In genomic region chr5:145231367-145231871, GRCm38 (mm10) we compare ENCODE assay signal across 8 mouse cellular contexts. TPM values are rescaled to one million over a fixed set of nuclear protein-coding genes. Genes with fewer than 3 reads are reported as not detected.
DNase-seq lines count a peak whose midpoint lies in the region; ATAC-seq lines count a peak whose summit lies in the region.

TSS of gene Zfp655 (plus strand) at chr5:145231715.

- DNase-seq in adipocyte (ENCODE audit: low spot score), result peak; percentile 99
- peak; percentile 98 for DNase-seq in embryo, embryonic 10 days (ENCODE audit: low spot score)
- peak; percentile 98 for DNase-seq in gastrocnemius, postnatal 14 days
- peak; percentile 97 to 98 for DNase-seq in left cerebral cortex, postnatal 10 days (ENCODE audit: extremely low spot score in 1 of 2, low spot score in 2 of 2)
- DNase-seq in right cerebral cortex, postnatal 25 days, result peak; percentile 99
- peak; percentile 96 to 98 for DNase-seq in urinary bladder, postnatal 4 days (ENCODE audit: low spot score in 2 of 2)

- peak; percentile 96 for ATAC-seq in inflammation-experienced regulatory T-cells, adult 6 months
- peak; percentile 92 for ATAC-seq in megakaryocyte-erythroid progenitor cell, adult 5-6 weeks (replicated peaks; ENCODE audit: low FRiP score, low TSS enrichment, poor library complexity, severe bottlenecking)

- intact Hi-C loops in gastrocnemius, postnatal 14 days (cut with DNase I; ENCODE audit: low total_unique reads), result loop anchor here (5.0 kb wide), 1 partner anchor 51 kb away; the partner anchor contains the start of gene Zscan25
- intact Hi-C loops in left cerebral cortex, postnatal 10 days (cut with DNase I), result no loop called here

RNA-seq across cellular contexts. Expression of gene Zfp655, which starts in this region (rescaled TPM):
- total RNA-seq in gastrocnemius, postnatal 14 days (2021), result 10 to 100 TPM; 11.1 to 13.4 TPM
- polyA plus RNA-seq in inflammation-experienced regulatory T-cells, adult 6 months (2017; shearing (Covaris generic)), result 10 to 100 TPM; 59.4 to 73.3 (median 59.6) TPM
- total RNA-seq in left cerebral cortex, postnatal 10 days (2021), result 10 to 100 TPM; 24.8 to 27.9 TPM
- total RNA-seq in megakaryocyte-erythroid progenitor cell, adult 5-6 weeks (2014; fragmentation: Nextera tagmentation), result 30.8 and 32.8 TPM in 2 replicates
- 37.4 and 43.8 TPM in 2 replicates for total RNA-seq in megakaryocyte-erythroid progenitor cell, adult 5-6 weeks (2017)

Comparison
In these comparisons a context has a peak if more than half of its experiments do, and no peak if none do; other contexts are left out.
1. Peak in every context shown above with its lines: DNase-seq and ATAC-seq.